Mouse (Mus musculus) right cerebral cortex, adult 2 months (tissue): ENCODE data around the gene Cip2a.

Source experiments
- DNase-seq, 2 experiments: peaks; one replicate each; pipeline ENCODE4 v3.0.0; 2021 to 2022; ENCODE audit warnings: low spot score in 2 of 2

The Cip2a gene

DNA sequence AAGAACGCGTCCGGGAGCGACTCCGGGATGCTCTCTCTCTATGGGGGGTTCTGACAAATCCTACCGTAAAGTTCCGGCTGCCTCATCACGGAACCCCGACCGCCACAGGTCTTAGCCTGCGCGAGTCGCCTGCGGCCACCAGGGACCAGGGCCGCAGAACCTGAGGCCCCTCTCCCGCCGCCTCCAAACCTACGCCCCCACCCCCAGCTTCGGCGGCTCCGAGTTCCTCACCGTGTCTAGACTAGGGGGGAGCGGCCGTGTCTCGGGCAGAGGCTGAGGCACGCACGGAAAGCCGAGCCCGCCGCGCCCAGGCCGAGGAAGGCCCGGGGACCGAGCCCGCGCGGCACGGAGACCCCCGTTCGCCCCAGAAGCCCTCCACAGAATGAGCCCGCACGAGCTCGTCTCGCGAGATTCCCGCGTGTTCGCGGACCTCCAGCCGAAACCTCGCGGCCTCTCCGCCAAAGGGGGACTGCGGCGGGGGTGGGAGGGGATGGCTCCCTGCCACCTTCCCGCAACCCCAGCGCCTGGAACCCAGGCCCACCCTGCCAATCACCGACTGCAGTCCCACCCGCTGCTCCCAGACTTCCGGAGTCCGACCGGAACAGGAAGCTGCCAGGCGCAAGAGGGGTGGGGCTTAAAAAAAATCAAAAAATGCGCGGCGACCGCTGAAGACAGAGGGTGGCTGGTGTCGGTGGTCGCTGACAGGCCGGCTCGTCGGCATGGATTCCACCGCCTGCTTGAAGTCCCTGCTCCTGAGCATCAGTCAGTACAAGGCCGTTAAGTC, at the start of gene Cip2a, which contains the start of gene Dzip3:
TSS of gene Cip2a (plus strand) at position 627 of the 784 bp plus-strand sequence.
TSS of gene Dzip3 (minus strand) at position 607 of the 784 bp plus-strand sequence.
- peak; percentile 86 to 88 for DNase-seq

DNA sequence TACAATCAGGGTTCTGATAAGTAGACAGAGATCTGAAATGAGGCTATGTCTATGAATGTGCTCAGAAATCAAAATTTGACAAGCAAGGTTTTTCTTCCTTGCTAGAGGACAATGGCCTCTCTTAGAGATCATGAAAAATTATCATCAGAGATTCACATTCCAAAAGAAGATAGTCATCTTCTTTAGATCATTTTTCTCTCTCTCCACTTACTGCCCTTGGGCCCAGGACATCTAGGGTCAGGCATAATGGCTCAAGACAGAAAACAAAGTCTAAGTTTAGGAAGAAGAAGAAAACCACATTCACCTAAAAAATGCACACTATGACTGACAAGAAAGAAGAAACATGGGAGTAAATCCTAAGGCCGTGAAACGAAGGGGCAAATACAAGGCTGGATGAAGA, 21.0 kb upstream of the Cip2a start:
- DNase-seq, result no peak

DNA sequence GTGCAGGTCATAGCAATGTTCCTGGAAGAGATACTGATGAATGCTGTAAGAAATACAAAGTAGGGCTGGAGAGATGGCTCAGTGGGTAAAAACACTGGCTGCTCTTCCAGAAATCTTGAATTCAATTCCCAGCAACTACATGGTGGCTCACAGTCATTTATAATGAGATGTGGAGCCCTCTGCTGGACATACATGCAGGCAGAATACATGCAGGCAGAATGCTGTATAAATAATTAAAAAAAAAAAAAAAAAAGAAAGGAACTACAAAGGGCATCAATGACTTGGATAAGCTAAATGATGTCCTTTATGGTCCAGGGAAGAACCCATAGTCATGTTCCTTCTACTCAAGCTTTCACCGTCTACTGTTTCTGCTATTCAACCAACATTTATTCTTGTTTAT, 20.4 kb upstream of the Cip2a start:
- no peak for DNase-seq

DNA sequence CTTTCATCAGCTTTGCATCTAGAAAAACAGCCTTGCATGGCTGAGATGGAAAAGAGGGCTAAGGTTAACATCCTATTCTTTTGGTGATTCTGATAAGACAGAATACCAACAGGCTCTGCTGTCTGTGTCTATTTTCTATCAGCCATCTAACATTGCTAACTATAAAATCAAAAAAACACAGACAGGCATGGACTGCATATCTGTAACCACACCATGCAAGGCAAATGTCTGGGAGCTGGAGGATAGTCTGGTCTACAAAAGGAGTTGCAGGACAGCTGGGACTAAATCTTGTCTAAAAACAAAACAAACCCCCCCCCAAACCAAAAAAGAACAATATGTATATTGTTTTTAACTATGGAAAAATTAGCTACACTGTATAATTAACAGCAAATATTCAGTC, 14.0 kb upstream of the Cip2a start:
- DNase-seq, result no peak

DNA sequence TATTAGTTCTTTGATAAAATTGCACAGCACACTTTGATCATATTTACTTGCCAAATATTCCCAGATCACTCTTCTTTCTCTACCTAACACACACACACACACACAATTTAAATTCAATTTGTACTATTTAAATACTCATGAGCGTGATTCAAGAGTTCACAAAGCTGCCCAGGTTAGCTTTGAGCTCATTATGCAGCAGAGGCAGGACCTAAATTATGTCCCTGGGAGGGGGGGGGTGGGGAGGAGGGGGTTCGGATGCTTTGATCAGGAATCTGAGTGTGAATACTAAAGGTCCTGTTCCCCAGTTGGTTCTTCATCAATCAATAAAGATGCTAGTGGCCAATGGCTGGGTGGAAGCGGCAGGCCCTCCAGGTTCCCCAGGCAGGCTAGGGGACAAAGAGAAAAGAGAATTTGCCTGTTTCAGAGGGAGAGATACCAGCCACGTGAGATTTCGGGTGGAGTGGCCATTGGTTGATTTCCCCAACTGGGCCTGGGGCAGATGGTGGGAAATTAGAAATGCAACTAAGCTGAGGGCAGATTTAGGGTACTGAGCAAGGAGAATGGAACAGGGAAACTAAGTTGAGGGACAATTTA, 8.9 kb upstream of the Cip2a start:
- no peak for DNase-seq

DNA sequence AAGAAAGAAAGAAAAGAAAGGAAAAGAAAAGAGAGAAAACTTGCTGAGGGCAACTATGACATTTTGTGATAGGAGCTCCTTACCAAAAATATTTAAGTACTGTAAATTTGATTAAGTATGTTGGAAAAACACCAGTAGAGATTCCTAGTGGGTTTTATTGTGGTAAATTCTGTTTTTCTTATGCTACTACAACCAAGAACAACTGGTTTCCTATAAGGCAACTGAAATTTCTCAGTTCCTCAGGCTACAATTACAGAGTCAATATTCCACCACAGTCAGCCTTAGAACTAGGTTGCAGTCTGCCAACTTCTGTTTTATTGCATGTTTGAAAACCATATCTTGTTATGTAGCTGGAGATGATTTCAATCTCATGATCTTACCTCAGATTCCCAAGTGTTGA, 4.3 kb upstream of the Cip2a start:
- no peak for DNase-seq

DNA sequence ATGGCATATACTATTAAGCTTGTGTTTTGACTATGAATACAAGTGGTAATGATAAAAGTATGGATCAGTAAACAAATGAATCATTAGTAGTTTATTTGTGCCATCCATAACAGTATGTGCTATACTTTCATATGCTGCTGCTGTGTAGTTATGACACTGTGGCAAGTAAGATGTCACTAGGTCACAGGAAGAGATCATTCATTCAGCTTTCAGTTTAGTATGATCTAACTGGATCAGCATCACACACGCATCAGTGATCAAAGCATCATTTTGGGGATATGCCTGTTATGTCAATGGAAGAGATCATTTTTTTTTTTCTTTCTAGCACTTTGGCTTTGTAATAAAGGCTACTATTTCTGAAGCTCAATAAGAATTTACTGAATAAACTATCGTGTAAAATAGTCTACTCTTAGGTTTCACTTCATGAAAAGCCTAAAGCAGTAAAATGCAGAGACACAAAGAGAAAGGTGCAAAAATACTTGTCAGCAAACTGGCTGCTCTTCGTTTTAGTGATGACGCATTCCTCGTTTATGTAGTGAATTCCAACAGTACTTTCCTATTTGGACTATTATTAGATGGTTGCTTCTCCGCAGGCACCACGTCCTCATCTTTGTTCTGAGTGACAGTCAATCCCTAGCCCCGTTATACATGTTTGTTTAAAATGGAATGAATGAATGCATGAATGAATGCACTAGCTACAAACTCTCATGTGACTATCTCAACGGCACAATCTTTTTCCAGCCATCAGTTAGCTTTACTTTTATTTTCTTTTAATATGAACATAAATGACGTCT, 1.4 kb upstream of the Cip2a start:
- peak; percentile 29 to 35 for DNase-seq

DNA sequence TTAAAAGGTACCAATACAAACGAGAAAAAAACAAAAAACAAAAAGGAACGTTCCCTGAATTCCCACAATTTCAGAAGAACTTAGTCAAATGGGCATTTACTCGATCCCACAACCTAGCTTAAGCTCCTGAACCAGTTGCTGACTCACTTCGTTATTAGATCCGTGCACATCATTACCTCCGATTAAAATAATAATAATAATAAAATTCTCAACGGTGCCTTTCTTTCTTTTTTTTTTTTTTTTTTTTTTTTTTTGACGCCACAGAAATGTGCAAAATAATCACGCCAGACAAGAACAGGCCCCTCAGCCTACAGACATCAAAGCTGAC, 790 bp upstream of the Cip2a start:
- no peak for DNase-seq

DNA sequence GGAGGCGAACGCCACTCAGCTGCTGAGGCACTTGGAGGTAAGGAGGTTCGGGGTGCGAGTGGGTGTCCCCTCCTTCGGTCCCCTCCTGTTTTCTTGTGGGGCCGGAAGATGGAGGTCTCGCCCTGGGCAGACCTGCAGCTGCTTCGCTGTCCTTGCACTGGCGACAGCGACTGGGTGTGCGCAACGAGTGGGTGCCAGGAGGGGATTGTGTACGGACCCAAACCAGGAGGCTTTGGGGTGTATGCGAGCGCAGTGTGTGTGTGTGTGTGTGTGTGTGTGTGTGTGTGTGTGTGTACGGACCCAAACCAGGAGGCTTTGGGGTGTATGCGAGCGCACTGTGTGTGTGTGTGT, 333 bp downstream of the Cip2a start:
- DNase-seq, result no peak

DNA sequence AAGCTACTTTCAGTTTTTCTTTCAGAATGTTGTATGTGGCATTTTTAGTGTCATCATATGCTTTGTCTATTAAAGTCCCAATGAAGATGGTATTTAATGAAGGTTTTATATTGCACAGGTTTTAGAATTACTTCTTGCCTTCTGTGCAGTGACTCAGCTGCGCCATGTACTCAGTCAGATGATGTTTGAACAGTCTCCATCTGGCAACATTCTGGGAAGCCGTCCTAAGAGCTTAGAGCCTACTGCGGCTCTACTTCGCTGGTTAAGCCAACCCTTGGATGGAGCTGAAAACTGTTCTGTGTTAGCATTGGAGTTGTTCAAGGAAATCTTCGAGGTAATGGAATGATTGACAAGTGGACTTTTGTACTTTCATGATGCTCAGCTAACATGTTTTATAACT, 10.2 kb downstream of the Cip2a start:
- no peak for DNase-seq

DNA sequence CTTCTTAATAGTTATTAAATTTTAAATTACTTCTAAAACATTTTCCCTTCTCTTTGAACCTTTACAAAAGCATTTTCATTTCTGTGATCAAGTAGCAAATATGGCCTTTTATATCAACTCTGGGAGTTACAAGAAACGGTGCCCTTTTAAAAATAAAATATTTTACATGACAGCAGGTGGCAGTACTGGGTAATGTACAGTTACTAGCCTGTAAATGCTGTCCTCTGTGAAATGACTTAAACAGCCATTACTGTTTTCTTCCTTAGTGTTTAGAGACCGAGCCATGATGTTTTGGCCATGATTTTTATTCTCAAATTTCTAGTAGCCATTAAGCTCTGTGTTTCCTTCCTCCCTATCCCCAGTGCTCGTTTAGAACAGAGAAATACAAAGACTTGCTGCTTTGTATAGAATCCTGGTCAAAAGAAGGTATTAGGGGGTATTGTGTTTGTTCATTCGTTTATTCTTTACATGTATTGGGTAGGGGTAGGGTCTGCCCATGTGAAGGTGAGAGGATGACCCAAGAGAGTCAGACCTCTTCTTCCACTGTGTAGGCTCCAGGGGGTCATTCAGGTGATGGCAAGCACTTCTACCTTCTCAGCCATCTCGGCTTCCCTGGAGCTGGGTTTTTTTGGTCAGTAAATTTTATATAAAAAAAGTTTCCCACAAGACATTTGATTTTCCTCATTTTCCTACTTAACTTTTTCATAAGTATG, 22.8 kb downstream of the Cip2a start:
- no peak for DNase-seq

DNA sequence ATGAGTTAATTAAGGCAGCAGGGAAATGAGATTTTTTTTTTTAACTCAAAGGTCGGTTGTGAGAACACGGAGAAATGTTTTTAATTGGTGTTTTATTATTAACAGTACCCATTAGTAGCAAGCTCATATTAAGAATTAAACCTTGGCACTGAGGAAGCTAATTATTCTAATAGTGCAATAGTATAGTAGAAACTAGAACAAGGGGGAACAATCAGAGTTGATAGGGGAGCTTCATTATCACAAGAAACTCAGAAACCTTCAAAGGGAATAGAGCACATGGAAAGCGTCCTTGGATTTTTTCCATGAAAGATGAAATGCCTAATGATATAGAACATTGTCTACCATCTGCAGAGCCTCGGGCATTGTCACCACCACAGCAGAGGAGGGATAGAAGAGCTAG, 41.9 kb downstream of the Cip2a start:
- no peak for DNase-seq

DNA sequence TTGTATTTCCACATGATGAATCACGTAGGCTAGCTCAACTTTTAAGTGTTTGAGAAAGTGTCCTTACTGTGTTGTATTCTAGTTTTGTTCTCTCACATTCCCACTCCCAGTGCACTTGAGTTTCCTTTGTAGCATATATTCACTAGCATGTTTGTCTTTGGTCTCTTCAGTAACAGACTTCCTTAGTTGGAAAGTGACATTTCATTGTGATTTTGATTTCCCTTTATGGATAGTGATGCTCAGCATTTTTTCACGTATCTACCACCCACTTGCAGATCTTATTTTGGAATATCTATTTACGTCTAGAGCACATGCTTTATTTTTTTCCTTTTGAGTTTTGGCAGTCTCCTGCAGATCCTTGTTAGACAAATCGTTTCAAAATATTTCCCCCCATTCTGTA, 43.8 kb downstream of the Cip2a start:
- DNase-seq, result no peak

DNA sequence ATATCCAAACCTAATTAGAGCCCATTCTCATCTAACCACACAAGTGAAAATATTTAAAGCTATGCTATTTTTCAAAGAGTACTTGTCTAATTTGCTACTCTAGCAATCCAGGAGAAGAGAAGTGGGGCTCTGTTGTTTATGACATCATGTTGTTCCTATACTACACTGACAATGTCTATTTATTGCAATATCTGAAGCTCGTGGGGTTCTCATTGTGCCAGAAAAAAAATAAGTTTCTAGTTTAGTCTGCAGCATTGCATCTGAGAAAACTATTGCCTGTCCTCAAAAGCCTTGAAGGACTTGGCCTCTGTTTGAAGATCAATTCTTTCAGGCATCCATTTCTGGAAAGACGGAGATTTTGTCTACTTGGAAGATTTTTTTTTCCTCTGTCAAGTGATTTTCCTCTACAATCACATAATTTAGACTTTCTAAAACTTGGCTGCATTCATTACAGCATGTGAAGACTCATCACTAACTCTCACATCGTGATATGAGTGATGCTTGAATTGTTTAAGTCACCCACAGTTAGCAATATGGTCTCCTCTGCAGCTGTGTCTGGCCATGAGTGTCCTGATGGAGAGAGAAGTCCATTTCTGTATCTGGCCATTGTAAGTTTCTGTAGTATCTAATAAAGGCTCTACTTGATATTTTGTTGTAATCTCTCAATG, 46.7 kb downstream of the Cip2a start:
- DNase-seq, result no peak

DNA sequence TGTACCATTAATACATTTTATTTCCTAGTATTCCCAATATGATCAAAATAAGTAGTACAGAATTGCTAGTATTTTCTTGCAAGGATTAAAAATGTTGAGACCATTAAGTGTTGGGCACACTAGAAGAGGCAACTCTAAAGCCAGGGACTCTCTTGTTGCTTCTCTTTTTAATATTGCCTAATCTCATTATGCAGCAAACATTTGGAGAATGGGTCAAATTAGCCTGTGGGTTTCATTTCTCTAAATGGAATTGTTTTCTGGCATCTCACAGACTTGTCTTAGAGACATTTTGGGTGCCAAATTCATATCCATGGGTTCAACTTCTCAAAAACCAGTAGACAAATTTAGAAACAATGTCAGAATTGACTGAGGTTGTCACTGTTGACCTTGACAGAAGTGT, 55.2 kb downstream of the Cip2a start:
- no peak for DNase-seq

DNA sequence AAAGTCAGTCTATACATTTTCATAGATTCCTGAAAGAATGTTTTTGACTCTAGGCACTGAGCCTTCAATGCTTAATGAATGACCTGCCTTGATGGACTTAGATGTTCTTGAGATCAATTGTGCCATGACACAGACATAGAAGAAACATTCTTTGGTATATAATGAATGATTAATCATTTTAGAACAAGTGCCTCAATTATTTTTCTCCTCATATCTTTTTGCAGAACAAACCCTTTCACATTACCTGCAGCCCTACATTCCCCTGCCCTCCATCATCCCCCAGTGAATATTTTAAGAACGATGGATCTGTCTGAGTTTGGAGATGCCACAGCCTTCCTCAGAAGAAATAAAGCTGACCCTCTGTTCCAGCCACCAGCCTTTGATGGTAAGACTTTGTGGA, 63.2 kb downstream of the Cip2a start, which contains the start of gene Myh15:
TSS of gene Myh15 (plus strand) at position 301 of the 400 bp plus-strand sequence.
- no peak for DNase-seq
